Comparison of ENCODE assay signal across 15 mouse cellular contexts in the genomic region with DNA sequence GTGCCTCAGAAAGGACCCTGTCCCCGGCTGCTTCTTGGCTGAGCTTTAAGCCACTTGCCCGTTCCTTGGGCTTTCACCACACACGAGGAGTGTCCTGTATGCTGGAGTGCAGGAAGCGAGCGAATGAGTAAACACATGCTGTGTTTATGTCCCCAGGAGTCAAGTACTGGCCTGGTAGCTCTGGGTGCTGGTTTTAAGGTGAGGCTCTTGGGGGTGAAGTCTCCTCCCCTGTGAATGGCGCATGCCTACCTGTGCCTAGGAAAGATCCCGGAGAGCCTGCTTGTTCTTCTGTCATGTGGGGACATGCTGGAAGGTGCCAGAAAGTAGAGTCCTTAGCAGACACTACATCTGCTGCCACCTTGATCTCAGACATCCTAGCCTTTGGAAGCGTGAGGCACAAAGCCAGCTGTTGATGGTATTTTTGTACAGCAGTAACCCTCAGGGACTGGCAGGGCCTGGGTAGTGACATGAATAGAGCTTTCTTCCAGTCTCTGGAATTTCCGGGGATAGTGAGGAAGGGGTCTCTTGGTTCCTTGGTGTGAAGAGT. TPM values are rescaled to one million over a fixed set of nuclear protein-coding genes. Genes with fewer than 3 reads are reported as not detected.
DNase-seq lines count a peak whose midpoint lies in the region; ATAC-seq and TF ChIP-seq lines count a peak whose summit lies in the region.
"Had no signal": no experiment of that assay in that cellular context is flagged by ENCODE, and none has a peak within 500 bp of the region (broad histone marks: within the 10 kb centered on the region; RNA-seq: fewer than 3 reads in every experiment).

No protein-coding gene starts in this region.

- peak; percentile 13; the same call in 1 of the 2 replicates for ATAC-seq in intestine, embryonic 16.5 days
- ATAC-seq in hindbrain, embryonic 13.5 days (ENCODE audit: low FRiP score), result no peak
- ATAC-seq: activated CD4-positive, CD25-positive, alpha-beta regulatory T cell, adult 4 months; liver, postnatal 0 days had no signal

- H3K27ac ChIP-seq in intestine, embryonic 16.5 days (ENCODE audit: low read length), result peak overlapping the region; percentile 60
- no peak overlapping the region for H3K27ac ChIP-seq in hindbrain, embryonic 13.5 days
- H3K27ac ChIP-seq: hindbrain, embryonic 14.5 days; neural tube, embryonic 13.5 days had no signal

- H3K4me3 ChIP-seq in E14TG2a.4 (replicated peaks; ENCODE audit: low read length), result peak overlapping the region; percentile 65
- no peak overlapping the region for H3K4me3 ChIP-seq in intestine, embryonic 16.5 days (ENCODE audit: low read length)
- H3K4me3 ChIP-seq in hindbrain, embryonic 13.5 days, result no peak overlapping the region
- H3K4me3 ChIP-seq: neural tube, embryonic 13.5 days had no signal

- DNase-seq in heart, adult 11 months, result peak; percentile 90
- DNase-seq in heart, adult 18-20 months, result no peak
- DNase-seq in lung, postnatal 10 days, result peak; percentile 43
- DNase-seq in natural killer cell, adult 2 months (ENCODE audit: low spot score in 2 of 2), result no peak
- no peak for DNase-seq in cerebellum, postnatal 14 days
- DNase-seq: B cell, adult 2 months; gastrocnemius, postnatal 10 days; liver, postnatal 0 days; midbrain, embryonic 14.5 days had no signal

- H3K9me3 ChIP-seq in E14TG2a.4 (ENCODE audit: low read length), result no peaks in the 10 kb centered on the region; the same call in 1 of the 2 replicates
- 0 out of 2 replicates have a peak, but pooled peaks cover 3% of the 10 kb centered on the region for H3K9me3 ChIP-seq in intestine, embryonic 16.5 days (ENCODE audit: control insufficient read depth, low read length)
- H3K9me3 ChIP-seq in hindbrain, embryonic 13.5 days, result no peaks in the 10 kb centered on the region

- no peak overlapping the region for H3K9ac ChIP-seq in intestine, embryonic 16.5 days (ENCODE audit: low read depth, low read length)
- H3K9ac ChIP-seq in hindbrain, embryonic 13.5 days, result no peak overlapping the region
- H3K9ac ChIP-seq: hindbrain, embryonic 14.5 days; liver, postnatal 0 days; neural tube, embryonic 13.5 days had no signal

- 52% methylated on average over 9 of the region's 9 CpGs for WGBS in intestine, embryonic 16.5 days
- WGBS in hindbrain, embryonic 13.5 days, result 83% methylated on average over 9 of the region's 9 CpGs

- H3K4me2 ChIP-seq in intestine, embryonic 16.5 days (ENCODE audit: low read depth, low read length), result peak overlapping the region; percentile 23
- no peak overlapping the region for H3K4me2 ChIP-seq in hindbrain, embryonic 13.5 days
- H3K4me2 ChIP-seq: hindbrain, embryonic 14.5 days; neural tube, embryonic 13.5 days had no signal

- peaks cover 89% of the 10 kb centered on the region for H3K4me1 ChIP-seq in E14TG2a.4 (replicated peaks; ENCODE audit: low read depth, low read length)
- peaks cover 23% of the 10 kb centered on the region for H3K4me1 ChIP-seq in intestine, embryonic 16.5 days (ENCODE audit: control insufficient read depth, insufficient read depth, low read length)
- H3K4me1 ChIP-seq in hindbrain, embryonic 13.5 days (replicated peaks), result peaks cover 8% of the 10 kb centered on the region
- H3K4me1 ChIP-seq: neural tube, embryonic 13.5 days had no signal

- H3K27me3 ChIP-seq in E14TG2a.4 (ENCODE audit: insufficient read depth, low read length), result no peaks in the 10 kb centered on the region
- H3K27me3 ChIP-seq in intestine, embryonic 16.5 days (replicated peaks; ENCODE audit: control insufficient read depth, insufficient read depth, low read length), result no peaks in the 10 kb centered on the region
- H3K27me3 ChIP-seq in hindbrain, embryonic 13.5 days, result no peaks in the 10 kb centered on the region
- H3K27me3 ChIP-seq: neural tube, embryonic 13.5 days had no signal

- no peak for TF ChIP-seq CTCF in E14TG2a.4 (conservative IDR thresholded peaks at IDR 0.05; ENCODE audit: low read length)

- peaks cover 22% of the 10 kb centered on the region for H3K36me3 ChIP-seq in E14TG2a.4 (ENCODE audit: insufficient read depth, low read length)
- H3K36me3 ChIP-seq in intestine, embryonic 16.5 days (ENCODE audit: control insufficient read depth, insufficient read depth, low read length), result 0 out of 2 replicates have a peak, but pooled peaks cover 3% of the 10 kb centered on the region
- H3K36me3 ChIP-seq in hindbrain, embryonic 13.5 days, result peaks cover 50% of the 10 kb centered on the region

RNA-seq across cellular contexts. Expression of a gene that starts 25.9 kb away (rescaled TPM):
- 10 to 100 TPM in 1 of 2 experiments, 1 to 10 TPM in 1; 7.5 to 10.5 TPM for total RNA-seq in heart, adult 18-20 months (2021)
- polyA plus RNA-seq in intestine, embryonic 16.5 days (2015; fragmentation: Nextera tagmentation; extraction: Ambion mirVana), result 1.7 and 2.0 TPM in 2 replicates
- polyA plus RNA-seq in hindbrain, embryonic 13.5 days (2015; fragmentation: Nextera tagmentation; extraction: Ambion mirVana), result 11.3 and 11.5 TPM in 2 replicates

Comparison
In these comparisons a context has a peak if more than half of its experiments do, and no peak if none do; other contexts are left out.
1. DNase-seq: peak in heart, adult 11 months (single experiment) and lung, postnatal 10 days (single experiment); none in heart, adult 18-20 months (0 of 2), natural killer cell, adult 2 months (0 of 2) and cerebellum, postnatal 14 days (0 of 2).